Mouse (Mus musculus) kidney, adult 2 months (tissue): ENCODE data around the gene Gabrd. TPM values are rescaled to one million over a fixed set of nuclear protein-coding genes. Genes with fewer than 3 reads are reported as not detected.

Experiments used
- DNase-seq: peaks from one replicate; pipeline ENCODE4 v3.0.0; 2021
- H3K27ac ChIP-seq: fragments of 200-500 bp; 2 replicates; pipeline ENCODE4 v1.5.1; 2012; ENCODE audit warnings: low read depth, low read length, control low read depth, inconsistent platforms; ENCODE audit not compliant: insufficient read depth
- H3K27me3 ChIP-seq: fragments of 200-500 bp; replicated peaks from 2 replicates; pipeline ENCODE4 v1.6.1; 2012; ENCODE audit warnings: mild to moderate bottlenecking, moderate library complexity, low read length, inconsistent platforms; ENCODE audit not compliant: control insufficient read depth, insufficient read depth
- H3K36me3 ChIP-seq: fragments of 200-500 bp; 2 replicates; pipeline ENCODE4 v1.6.1; 2012; ENCODE audit warnings: mild to moderate bottlenecking, moderate library complexity, low read length, inconsistent platforms; ENCODE audit not compliant: control insufficient read depth, insufficient read depth
- H3K4me1 ChIP-seq: fragments of 200-500 bp; 2 replicates; pipeline ENCODE4 v1.6.1; 2011; ENCODE audit warnings: low read length; ENCODE audit not compliant: control insufficient read depth, insufficient read depth
- H3K4me3 ChIP-seq: fragments of 200-500 bp; 2 replicates; pipeline ENCODE4 v1.5.1; 2011; ENCODE audit warnings: mild to moderate bottlenecking, low read depth, low read length, control low read depth; ENCODE audit not compliant: insufficient read depth
- CTCF ChIP-seq: fragments of 200-500 bp; conservative IDR thresholded peaks from 2 replicates; pipeline ENCODE4 v1.5.1; 2011; ENCODE audit warnings: low read depth, mild to moderate bottlenecking, control low read depth, low read length, moderate library complexity, mixed read lengths; ENCODE audit not compliant: insufficient read depth, insufficient read length
- POLR2A ChIP-seq: fragments of 200-500 bp; IDR thresholded peaks from one replicate; pipeline ENCODE4 v1.6.1; 2011; ENCODE audit warnings: low read depth, low read length, control low read depth
- WGBS: fragments of 180-500 bp; shearing (Covaris S2); methylation state at CpG from one replicate; pipeline ENCODE4 v1.1.7; 2018; 5-methylcytosine and 5-hydroxymethylcytosine counted together
- polyA plus RNA-seq: library from polyadenylated mRNA; depleted of rRNA; stranded (reverse); fragments of >200 nt; gene quantifications from 2 replicates; pipeline ENCODE4 v1.2.3, GENCODE M21; 2012

The Gabrd gene
- polyA plus RNA-seq, 1 experiment: 0.47 TPM

DNA sequence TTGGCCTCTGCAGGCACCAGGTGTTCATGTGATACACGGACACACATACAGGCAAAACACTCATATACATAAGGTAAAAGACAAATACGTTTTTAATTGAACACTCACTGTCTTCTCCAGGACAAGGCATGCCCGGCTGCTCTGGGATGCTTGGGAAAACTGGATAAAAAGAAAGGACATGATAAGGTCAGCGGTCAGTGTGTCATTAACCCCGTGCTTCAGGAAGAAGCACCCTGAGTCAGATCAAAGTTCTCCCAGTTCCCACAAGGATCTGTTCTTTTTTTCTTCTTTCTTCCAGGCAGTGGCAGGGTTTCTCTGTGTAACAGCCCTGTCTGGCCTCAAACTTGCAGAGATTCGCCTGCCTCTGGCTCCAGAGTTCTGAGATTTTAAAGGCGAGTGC, 43.4 kb downstream of the Gabrd start:
- TF ChIP-seq POLR2A: no peak
- TF ChIP-seq CTCF: no peak
- H3K4me3 ChIP-seq: no peak overlapping the region
- no peaks in the 10 kb centered on the region for H3K27me3 ChIP-seq
- DNase-seq: peak; percentile 78
- 38% methylated on average over 7 of the region's 7 CpGs for WGBS
- H3K27ac ChIP-seq: no peak overlapping the region; the same call in 1 of the 2 replicates
- H3K36me3 ChIP-seq: no peaks in the 10 kb centered on the region
- H3K4me1 ChIP-seq: peaks cover 25% of the 10 kb centered on the region

DNA sequence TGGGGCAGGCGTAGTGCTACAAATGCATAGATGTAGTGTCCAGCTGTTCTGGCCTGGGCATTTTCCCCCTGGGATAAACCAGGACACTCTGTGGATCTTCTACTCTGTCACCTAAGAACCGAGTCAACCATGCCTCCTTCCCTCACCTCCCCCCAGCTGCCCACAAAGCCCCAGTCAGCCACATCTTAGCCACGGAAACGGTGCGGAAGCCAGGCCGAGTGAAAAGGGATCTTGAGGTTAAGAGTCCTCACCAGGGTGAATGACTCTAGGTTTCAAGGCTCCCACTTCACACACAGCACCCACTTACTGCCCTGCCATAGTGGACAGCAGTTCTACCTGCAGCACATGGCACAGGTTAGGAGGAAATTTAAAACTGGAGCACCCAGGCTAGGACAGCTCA, 43.9 kb downstream of the Gabrd start:
- H3K4me1 ChIP-seq: peaks cover 21% of the 10 kb centered on the region
- no peak overlapping the region for H3K4me3 ChIP-seq
- 62% methylated on average over 6 of the region's 6 CpGs for WGBS
- no peaks in the 10 kb centered on the region for H3K36me3 ChIP-seq
- DNase-seq: no peak
- no peak overlapping the region for H3K27ac ChIP-seq
- TF ChIP-seq POLR2A (no peak), CTCF (no peak)
- no peaks in the 10 kb centered on the region for H3K27me3 ChIP-seq

DNA sequence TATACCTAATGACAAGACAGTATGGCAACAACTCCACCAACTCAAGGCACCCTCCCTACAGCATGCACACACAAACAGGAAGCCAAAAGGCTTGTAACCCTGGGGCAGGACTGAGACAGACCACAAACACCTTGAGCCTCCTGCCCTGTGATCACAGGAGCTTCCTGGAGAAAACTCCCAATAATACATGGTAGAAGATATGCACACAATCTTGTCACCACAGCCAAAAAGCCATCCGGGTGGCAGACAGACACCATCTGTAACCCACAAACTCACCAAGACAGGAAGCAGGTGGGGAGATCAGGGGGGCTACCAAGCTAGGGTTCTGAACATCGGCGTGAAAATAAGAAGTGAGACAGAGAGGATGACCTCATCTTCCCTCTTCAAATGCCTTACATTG, 45.3 kb downstream of the Gabrd start:
- TF ChIP-seq CTCF (no peak), POLR2A (no peak)
- no peaks in the 10 kb centered on the region for H3K36me3 ChIP-seq
- WGBS: 80% methylated on average over 3 of the region's 3 CpGs
- peaks cover 12% of the 10 kb centered on the region; the same call in 1 of the 2 replicates for H3K4me1 ChIP-seq
- no peak overlapping the region for H3K4me3 ChIP-seq
- no peak overlapping the region for H3K27ac ChIP-seq
- DNase-seq: no peak
- no peaks in the 10 kb centered on the region for H3K27me3 ChIP-seq

DNA sequence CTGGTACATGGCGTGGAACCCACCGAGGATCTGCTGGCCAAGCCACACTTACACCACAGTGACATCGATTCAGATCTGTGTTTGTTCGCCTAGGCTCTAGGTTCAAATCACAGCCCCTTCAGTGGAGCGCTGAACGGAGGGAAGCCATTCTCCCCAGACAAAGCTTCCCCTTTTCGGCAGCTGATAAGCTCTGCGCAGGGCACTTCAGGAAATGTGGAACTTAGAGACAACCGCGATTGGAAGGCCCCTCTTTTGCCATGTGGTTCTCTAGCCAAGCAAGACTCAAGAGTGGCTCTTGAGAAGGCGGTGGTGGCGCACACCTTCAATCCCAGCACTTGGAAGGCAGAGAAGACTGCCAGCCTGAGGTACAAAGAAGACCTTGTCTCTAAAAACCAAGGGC, 51.6 kb downstream of the Gabrd start:
- Histone ChIP-seq H3K27me3 (no peaks in the 10 kb centered on the region), H3K36me3 (no peaks in the 10 kb centered on the region), H3K4me1 (no peaks in the 10 kb centered on the region), H3K27ac (no peak overlapping the region), H3K4me3 (no peak overlapping the region)
- DNase-seq: no peak
- WGBS: 90% methylated on average over 12 of the region's 12 CpGs
- TF ChIP-seq POLR2A (no peak), CTCF (no peak)

- no peak for TF ChIP-seq CTCF
- Histone ChIP-seq H3K4me1 (no peaks in the 10 kb centered on the region), H3K4me3 (peak overlapping the region; percentile 43; the same call in 1 of the 2 replicates), H3K27me3 (no peaks in the 10 kb centered on the region), H3K36me3 (no peaks in the 10 kb centered on the region), H3K27ac (no peak overlapping the region)
- peak; percentile 47 for DNase-seq
- 38% methylated on average over 16 of the region's 16 CpGs for WGBS
These were observed 52.3 kb downstream of the Gabrd start for GRCm38 (mm10) chr4:155345608-155345953.

DNA sequence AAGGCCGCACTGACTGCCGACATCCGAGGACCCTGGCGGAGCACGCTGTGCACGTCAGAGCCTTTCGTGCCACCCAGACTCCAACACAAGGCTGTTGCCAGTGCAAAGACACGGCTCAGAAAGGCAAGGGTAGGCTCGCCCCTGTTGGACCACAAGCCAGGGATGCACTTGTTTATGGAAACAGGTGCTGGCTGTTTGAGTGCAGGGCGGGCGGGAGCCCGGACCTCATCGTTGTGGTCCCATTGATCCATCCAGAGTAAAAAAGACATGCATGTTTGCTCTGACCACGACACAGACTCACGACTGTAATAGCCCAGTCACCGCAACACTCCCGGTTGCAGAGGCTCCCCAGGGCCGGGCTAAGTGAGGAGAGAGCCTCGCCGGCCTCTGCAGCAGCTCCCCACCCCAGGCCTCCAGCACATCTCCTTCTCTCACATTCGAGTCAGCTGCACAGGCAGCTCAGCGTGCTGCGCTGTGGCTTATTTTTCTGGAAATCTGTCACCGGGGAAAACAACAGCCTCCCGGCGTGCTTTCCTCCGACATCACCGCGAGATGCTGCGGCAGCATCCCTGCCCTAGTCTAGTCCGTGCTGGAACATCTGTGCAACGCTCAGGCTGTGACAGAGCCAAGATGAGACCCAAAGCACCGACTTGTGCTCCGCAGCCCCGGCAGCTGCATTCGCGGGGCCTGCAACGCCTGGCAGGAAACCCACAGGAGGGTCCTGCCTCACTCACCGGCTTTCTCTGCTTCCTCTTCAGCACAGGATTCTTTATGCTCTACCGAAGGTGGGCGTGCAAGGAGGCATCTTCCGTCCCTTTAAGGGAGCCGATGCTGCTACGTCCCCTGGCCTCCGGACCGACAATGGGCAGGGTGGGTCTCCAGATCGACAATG, 53.0 kb downstream of the Gabrd start:
- Histone ChIP-seq H3K4me3 (peak overlapping the region; percentile 43; the same call in 1 of the 2 replicates), H3K27ac (no peak overlapping the region), H3K4me1 (no peaks in the 10 kb centered on the region), H3K27me3 (no peaks in the 10 kb centered on the region), H3K36me3 (no peaks in the 10 kb centered on the region)
- TF ChIP-seq CTCF (no peak), POLR2A (no peak)
- 46% methylated on average over 47 of the region's 47 CpGs for WGBS
- DNase-seq: no peak

- no peak for DNase-seq
- no peaks in the 10 kb centered on the region for H3K4me1 ChIP-seq
- 66% methylated on average over 3 of the region's 3 CpGs for WGBS
- TF ChIP-seq POLR2A (no peak), CTCF (no peak)
- no peaks in the 10 kb centered on the region for H3K27me3 ChIP-seq
- H3K36me3 ChIP-seq: no peaks in the 10 kb centered on the region
- no peak overlapping the region for H3K4me3 ChIP-seq
- no peak overlapping the region for H3K27ac ChIP-seq
These were observed 53.7 kb downstream of the Gabrd start for GRCm38 (mm10) chr4:155344299-155344600.
